15 mouse cellular contexts compared by ENCODE assay signal in the genomic region with DNA sequence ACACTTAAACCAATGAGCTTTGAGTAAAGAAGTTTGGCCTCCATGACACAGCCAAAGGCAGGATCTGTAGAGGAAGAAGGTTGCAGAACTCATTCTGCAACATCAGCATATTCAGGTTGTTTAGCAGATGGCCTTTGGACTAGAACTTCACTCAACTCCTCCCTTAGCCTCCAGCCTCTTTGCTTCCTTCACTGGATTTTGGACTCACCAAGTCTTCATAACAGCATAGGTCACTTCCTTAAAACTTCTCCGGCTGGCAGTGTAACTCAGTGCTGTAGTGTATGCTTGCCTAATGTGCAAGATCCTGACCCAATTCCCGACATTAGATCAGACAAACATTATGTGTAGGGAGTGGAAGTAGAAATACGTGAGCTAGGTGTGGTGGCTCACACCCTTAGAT. TPM values are rescaled to one million over a fixed set of nuclear protein-coding genes. Genes with fewer than 3 reads are reported as not detected.
DNase-seq lines count a peak whose midpoint lies in the region; ATAC-seq and TF ChIP-seq lines count a peak whose summit lies in the region.
"Had no signal": no experiment of that assay in that cellular context is flagged by ENCODE, and none has a peak within 500 bp of the region (broad histone marks: within the 10 kb centered on the region; RNA-seq: fewer than 3 reads in every experiment).

No protein-coding gene starts in this region.

- no peaks in the 10 kb centered on the region for H3K27me3 ChIP-seq in liver, postnatal 0 days (ENCODE audit: insufficient read depth, low read length)
- H3K27me3 ChIP-seq in liver, embryonic 11.5 days (replicated peaks; ENCODE audit: control insufficient read depth, insufficient read depth, low read length), result no peaks in the 10 kb centered on the region
- H3K27me3 ChIP-seq: hindbrain, embryonic 13.5 days; limb, embryonic 12.5 days; neural tube, embryonic 12.5 days had no signal

- no peaks in the 10 kb centered on the region for H3K9me3 ChIP-seq in liver, postnatal 0 days (ENCODE audit: low read length)
- no peaks in the 10 kb centered on the region for H3K9me3 ChIP-seq in liver, embryonic 11.5 days (ENCODE audit: control insufficient read depth, low read length)
- H3K9me3 ChIP-seq: forebrain, embryonic 10.5 days; hindbrain, embryonic 13.5 days; limb, embryonic 12.5 days; neural tube, embryonic 12.5 days had no signal

- H3K4me3 ChIP-seq in liver, postnatal 0 days (ENCODE audit: low read depth, low read length), result no peak overlapping the region
- no peak overlapping the region for H3K4me3 ChIP-seq in liver, embryonic 11.5 days (ENCODE audit: low read depth, low read length)
- H3K4me3 ChIP-seq in brown adipose tissue, adult 24 weeks (ENCODE audit: insufficient read depth, low read depth, low read length), result no peak overlapping the region
- no peak overlapping the region for H3K4me3 ChIP-seq in macrophage (ENCODE audit: inconsistent target)
- H3K4me3 ChIP-seq: forebrain, embryonic 10.5 days; hindbrain, embryonic 13.5 days; layer of hippocampus, adult 2 months; limb, embryonic 12.5 days; neural tube, embryonic 12.5 days had no signal

- no peak for TF ChIP-seq EP300 in liver, postnatal 0 days (IDR thresholded peaks at IDR 0.05; ENCODE audit: low read depth)

- no peak overlapping the region for H3K9ac ChIP-seq in liver, postnatal 0 days (replicated peaks)
- H3K9ac ChIP-seq in liver, embryonic 11.5 days (ENCODE audit: low read depth, low read length), result no peak overlapping the region
- H3K9ac ChIP-seq: hindbrain, embryonic 13.5 days; limb, embryonic 12.5 days; neural tube, embryonic 12.5 days had no signal

- no peak for DNase-seq in liver, postnatal 0 days
- no peak for DNase-seq in liver, embryonic 11.5 days (ENCODE audit: low spot score)
- no peak for DNase-seq in cerebellum, adult 8-10 months
- no peak for DNase-seq in lung, postnatal 10 days
- DNase-seq in spleen, adult 18-20 months, result no peak
- DNase-seq: heart, adult 11 months; lung, adult 18-20 months had no signal

- peaks cover 11% of the 10 kb centered on the region for H3K4me1 ChIP-seq in liver, postnatal 0 days (ENCODE audit: insufficient read depth)
- H3K4me1 ChIP-seq in liver, embryonic 11.5 days (replicated peaks; ENCODE audit: control insufficient read depth, insufficient read depth, low read length), result peaks cover 12% of the 10 kb centered on the region
- no peaks in the 10 kb centered on the region; the same call in 1 of the 2 replicates for H3K4me1 ChIP-seq in brown adipose tissue, adult 24 weeks (ENCODE audit: control insufficient read depth, insufficient read depth, insufficient read length, low read length)
- H3K4me1 ChIP-seq: limb, embryonic 12.5 days had no signal

- H3K36me3 ChIP-seq in liver, postnatal 0 days (replicated peaks; ENCODE audit: insufficient read depth, low read length), result no peaks in the 10 kb centered on the region
- H3K36me3 ChIP-seq in liver, embryonic 11.5 days (ENCODE audit: control insufficient read depth, insufficient read depth, low read length), result no peaks in the 10 kb centered on the region
- H3K36me3 ChIP-seq in macrophage (ENCODE audit: inconsistent target), result no peaks in the 10 kb centered on the region
- H3K36me3 ChIP-seq: forebrain, embryonic 10.5 days; hindbrain, embryonic 13.5 days; limb, embryonic 12.5 days; neural tube, embryonic 12.5 days had no signal

- ATAC-seq in liver, postnatal 0 days, result peak; percentile 31
- no peak for ATAC-seq in liver, embryonic 11.5 days (replicated peaks; ENCODE audit: low FRiP score)
- ATAC-seq: midbrain, embryonic 16.5 days had no signal

- H3K27ac ChIP-seq in liver, postnatal 0 days (ENCODE audit: low read depth), result no peak overlapping the region
- H3K27ac ChIP-seq in liver, embryonic 11.5 days (ENCODE audit: low read depth, low read length), result no peak overlapping the region
- 0 out of 2 replicates have a peak overlapping the region, but pooled peaks have one; percentile 22 for H3K27ac ChIP-seq in brown adipose tissue, adult 24 weeks (replicated peaks; ENCODE audit: low read depth, low read length)
- peak overlapping the region; percentile 70 for H3K27ac ChIP-seq in macrophage
- H3K27ac ChIP-seq: forebrain, embryonic 10.5 days; hindbrain, embryonic 13.5 days; layer of hippocampus, adult 2 months; limb, embryonic 12.5 days; neural tube, embryonic 12.5 days had no signal

- no peak overlapping the region for H3K4me2 ChIP-seq in liver, postnatal 0 days (ENCODE audit: low read depth, low read length)
- no peak overlapping the region for H3K4me2 ChIP-seq in liver, embryonic 11.5 days
- H3K4me2 ChIP-seq: hindbrain, embryonic 13.5 days; limb, embryonic 12.5 days; neural tube, embryonic 12.5 days had no signal

- H3K79me2 ChIP-seq in macrophage (ENCODE audit: inconsistent target), result no peaks in the 10 kb centered on the region

- WGBS in liver, postnatal 0 days (ENCODE audit: insufficient replicate concordance), result 64% methylated on average over 3 of the region's 3 CpGs
- 73% methylated on average over 3 of the region's 3 CpGs for WGBS in liver, embryonic 11.5 days
- WGBS in macrophage (ENCODE audit: missing documents), result 46% methylated on average over 3 of the region's 3 CpGs

- TF ChIP-seq CTCF in liver, postnatal 0 days (IDR thresholded peaks at IDR 0.05; ENCODE audit: low read depth), result no peak

RNA-seq across cellular contexts. Expression of a gene that starts 6.1 kb away (rescaled TPM):
- 3.6 and 3.7 TPM in 2 replicates for polyA plus RNA-seq in liver, postnatal 0 days (2015; fragmentation: Nextera tagmentation; extraction: Ambion mirVana)
- polyA plus RNA-seq in liver, embryonic 11.5 days (2014; fragmentation: Nextera tagmentation; extraction: Ambion mirVana), result 26.4 and 31.9 TPM in 2 replicates
- polyA plus RNA-seq in brown adipose tissue, adult 24 weeks (2012; ENCODE audit: insufficient read depth, insufficient read length, missing spikeins), result 2.9 and 3.8 TPM in 2 replicates
- total RNA-seq in macrophage (2018; cell fraction: chromatin; rRNA removed), result 10 to 100 TPM; 14.6 to 54.3 (median 30.6) TPM
- total RNA-seq in macrophage (2018; cell fraction: cytosol; rRNA removed), result 10 to 100 TPM in 24 of 26 experiments, 1 to 10 TPM in 2; 8.5 to 20.3 (median 14.5) TPM
- 10 to 100 TPM; 14.9 to 49.2 (median 24.7) TPM for total RNA-seq in macrophage (2018; cell fraction: nucleus; rRNA removed)
- 10.9 to 13.5 TPM (median 12.4 TPM) in 3 replicates for polyA plus RNA-seq in macrophage (2018)

RNA-seq across cellular contexts. Expression of a gene that starts 11.3 kb away (rescaled TPM):
- 5.2 and 5.6 TPM in 2 replicates for polyA plus RNA-seq in liver, postnatal 0 days (2015; fragmentation: Nextera tagmentation; extraction: Ambion mirVana)
- 13.4 and 15.9 TPM in 2 replicates for polyA plus RNA-seq in liver, embryonic 11.5 days (2014; fragmentation: Nextera tagmentation; extraction: Ambion mirVana)
- 10.3 and 11.8 TPM in 2 replicates for polyA plus RNA-seq in brown adipose tissue, adult 24 weeks (2012; ENCODE audit: insufficient read depth, insufficient read length, missing spikeins)
- 100 to 1,000 TPM in 23 of 26 experiments, 10 to 100 TPM in 3; 85.3 to 321 (median 151) TPM for total RNA-seq in macrophage (2018; cell fraction: chromatin; rRNA removed)
- total RNA-seq in macrophage (2018; cell fraction: cytosol; rRNA removed), result 10 to 100 TPM; 14.5 to 40.3 (median 26.8) TPM
- 100 to 1,000 TPM in 8 of 26 experiments, 10 to 100 TPM in 18; 48.9 to 168 (median 81.7) TPM for total RNA-seq in macrophage (2018; cell fraction: nucleus; rRNA removed)
- 24.4 to 27.9 TPM (median 25.9 TPM) in 3 replicates for polyA plus RNA-seq in macrophage (2018)

Comparison
In these comparisons a context has a peak if more than half of its experiments do, and no peak if none do; other contexts are left out.
1. H3K27ac ChIP-seq: peak in brown adipose tissue, adult 24 weeks (single experiment) and macrophage (single experiment); none in liver, postnatal 0 days (single experiment) and liver, embryonic 11.5 days (single experiment).